Mouse (Mus musculus): ENCODE data around the gene Mospd1. TPM values are rescaled to one million over a fixed set of nuclear protein-coding genes. Genes with fewer than 3 reads are reported as not detected.

Mospd1 gene
- polyA plus RNA-seq, 1 experiment from 2014 or later = 58.8 TPM

Other genes starting within 250 kb of the Mospd1 start
- 0.79 and 1.0 TPM in 2 replicates for gene Plac1, start 130.4 kb downstream of the Mospd1 start, polyA plus RNA-seq (2015; fragmentation: Nextera tagmentation; extraction: Ambion mirVana)
- 5.0 and 5.1 TPM in 2 replicates for gene Fam122b, start 100.7 kb downstream of the Mospd1 start, polyA plus RNA-seq (2015; fragmentation: Nextera tagmentation; extraction: Ambion mirVana)
- not detected in 2 replicates for gene Fam122c, start 97.1 kb downstream of the Mospd1 start, polyA plus RNA-seq (2015; fragmentation: Nextera tagmentation; extraction: Ambion mirVana)
- not detected in 2 replicates for gene Etd, start 64.4 kb upstream of the Mospd1 start, polyA plus RNA-seq (2015; fragmentation: Nextera tagmentation; extraction: Ambion mirVana)
- 89.1 and 90.2 TPM in 2 replicates for gene Rtl8c, start 237.5 kb upstream of the Mospd1 start, polyA plus RNA-seq (2015; fragmentation: Nextera tagmentation; extraction: Ambion mirVana)
- gene Gm14597, start 238.5 kb upstream of the Mospd1 start, polyA plus RNA-seq (2015; fragmentation: Nextera tagmentation; extraction: Ambion mirVana) = not detected in 2 replicates